In the genomic region with DNA sequence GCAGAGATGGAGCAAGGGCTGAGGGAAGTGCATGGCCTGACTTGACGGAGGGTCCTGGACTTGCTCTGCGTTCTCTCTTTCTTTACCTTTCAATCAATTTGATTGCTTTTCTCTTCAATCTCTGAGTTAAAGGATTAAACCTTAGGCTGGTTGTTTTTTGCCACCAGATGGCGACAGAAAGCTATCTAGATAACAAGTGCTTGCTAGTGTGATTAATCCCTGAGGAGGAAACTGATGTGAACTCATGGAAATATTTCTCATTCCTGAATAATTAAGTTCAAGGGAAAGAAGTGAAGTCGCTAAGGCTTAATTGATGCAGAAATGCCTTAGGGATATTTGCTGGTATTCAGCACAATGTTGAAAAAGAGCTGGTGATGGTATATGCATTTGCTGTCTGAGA, we compare ENCODE assay signal across 10 mouse cellular contexts. TPM values are rescaled to one million over a fixed set of nuclear protein-coding genes. Genes with fewer than 3 reads are reported as not detected.
DNase-seq lines count a peak whose midpoint lies in the region; ATAC-seq and TF ChIP-seq lines count a peak whose summit lies in the region.
"Had no signal": no experiment of that assay in that cellular context is flagged by ENCODE, and none has a peak within 500 bp of the region (broad histone marks: within the 10 kb centered on the region; RNA-seq: fewer than 3 reads in every experiment).

No protein-coding gene starts in this region.

- H3K27ac ChIP-seq in thymus, adult 2 months (ENCODE audit: control insufficient read depth, insufficient read depth, low read length), result no peak overlapping the region
- no peak overlapping the region for H3K27ac ChIP-seq in kidney, embryonic 14.5 days (ENCODE audit: low read depth, low read length)
- H3K27ac ChIP-seq in liver, embryonic 14.5 days, result no peak overlapping the region
- no peak overlapping the region for H3K27ac ChIP-seq in small intestine, adult 2 months (ENCODE audit: insufficient read depth, low read depth, low read length)
- H3K27ac ChIP-seq: heart, embryonic 13.5 days had no signal

- TF ChIP-seq CTCF in thymus, adult 2 months (IDR thresholded peaks at IDR 0.05; ENCODE audit: borderline replicate concordance, control insufficient read depth, extremely low read depth, insufficient read depth, low read length, poor library complexity), result no peak
- peak; percentile 39; the same call in 1 of the 2 replicates for TF ChIP-seq CTCF in liver, embryonic 14.5 days (IDR thresholded peaks at IDR 0.05; ENCODE audit: low read depth)
- peak; percentile 40; the same call in 1 of the 2 replicates for TF ChIP-seq CTCF in small intestine, adult 2 months (IDR thresholded peaks at IDR 0.05; ENCODE audit: extremely low read depth, insufficient read length, insufficient replicate concordance, low read depth, low read length)

- TF ChIP-seq POLR2A in thymus, adult 2 months (IDR thresholded peaks at IDR 0.05; ENCODE audit: control insufficient read depth, extremely low read depth, insufficient read depth, low read length, poor library complexity), result no peak
- TF ChIP-seq POLR2A in small intestine, adult 2 months (IDR thresholded peaks at IDR 0.05; ENCODE audit: low read depth, low read length), result no peak

- H3K4me1 ChIP-seq in thymus, adult 2 months (replicated peaks; ENCODE audit: control insufficient read depth, insufficient read depth, low read length), result 0 out of 2 replicates have a peak, but pooled peaks cover 4% of the 10 kb centered on the region
- 0 out of 2 replicates have a peak, but pooled peaks cover 3% of the 10 kb centered on the region for H3K4me1 ChIP-seq in kidney, embryonic 14.5 days (ENCODE audit: control insufficient read depth, insufficient read depth, low read length)
- no peaks in the 10 kb centered on the region for H3K4me1 ChIP-seq in liver, embryonic 14.5 days (replicated peaks; ENCODE audit: control insufficient read depth in 2 of 2, insufficient read depth in 2 of 2, low read length in 1 of 2)
- no peaks in the 10 kb centered on the region for H3K4me1 ChIP-seq in small intestine, adult 2 months (ENCODE audit: control insufficient read depth, insufficient read depth, insufficient read length, low read length)
- H3K4me1 ChIP-seq: heart, embryonic 13.5 days had no signal

- no peak overlapping the region for H3K4me2 ChIP-seq in kidney, embryonic 14.5 days (replicated peaks; ENCODE audit: low read depth, low read length)
- no peak overlapping the region for H3K4me2 ChIP-seq in liver, embryonic 14.5 days (ENCODE audit: low read depth)
- H3K4me2 ChIP-seq: heart, embryonic 13.5 days had no signal

- no peak overlapping the region for H3K9ac ChIP-seq in kidney, embryonic 14.5 days (ENCODE audit: low read depth, low read length)
- no peak overlapping the region for H3K9ac ChIP-seq in liver, embryonic 14.5 days (replicated peaks)
- H3K9ac ChIP-seq: heart, embryonic 13.5 days had no signal

- DNase-seq in cerebellum, adult 11 months, result peak; percentile 12
- no peak for DNase-seq in cerebellum, adult 11-12 months
- DNase-seq in thymus, adult 2 months, result peak; percentile 40
- no peak for DNase-seq in thymus, adult 18-20 months
- peak; percentile 84 for DNase-seq in embryo, embryonic 10.5 days (ENCODE audit: low spot score)
- DNase-seq in liver, embryonic 14.5 days (ENCODE audit: low read depth in 3 of 3, low spot score in 3 of 3), result peak in 2 of 3 experiments; percentile 4 to 9

- H3K4me3 ChIP-seq in thymus, adult 2 months (ENCODE audit: control insufficient read depth, insufficient read depth, low read length), result no peak overlapping the region
- H3K4me3 ChIP-seq in kidney, embryonic 14.5 days (ENCODE audit: low read length), result no peak overlapping the region
- no peak overlapping the region for H3K4me3 ChIP-seq in liver, embryonic 14.5 days (ENCODE audit: insufficient read depth in 1 of 2, low read depth in 2 of 2, low read length in 2 of 2)
- H3K4me3 ChIP-seq in small intestine, adult 2 months (ENCODE audit: low read depth, low read length), result no peak overlapping the region
- H3K4me3 ChIP-seq: heart, embryonic 13.5 days; myocyte had no signal

- no peak for TF ChIP-seq EP300 in liver, embryonic 14.5 days (IDR thresholded peaks at IDR 0.05; ENCODE audit: low read depth)

- no peaks in the 10 kb centered on the region for H3K9me3 ChIP-seq in kidney, embryonic 14.5 days (ENCODE audit: control insufficient read depth, low read length)
- no peaks in the 10 kb centered on the region for H3K9me3 ChIP-seq in liver, embryonic 14.5 days (ENCODE audit: control insufficient read depth, low read length)
- H3K9me3 ChIP-seq: heart, embryonic 13.5 days had no signal

- H3K36me3 ChIP-seq in thymus, adult 2 months (ENCODE audit: control insufficient read depth, insufficient read depth, low read length), result no peaks in the 10 kb centered on the region
- no peaks in the 10 kb centered on the region for H3K36me3 ChIP-seq in kidney, embryonic 14.5 days (ENCODE audit: control insufficient read depth, insufficient read depth, low read length)
- H3K36me3 ChIP-seq in liver, embryonic 14.5 days (replicated peaks; ENCODE audit: control insufficient read depth, insufficient read depth, low read depth), result no peaks in the 10 kb centered on the region
- no peaks in the 10 kb centered on the region for H3K36me3 ChIP-seq in small intestine, adult 2 months (ENCODE audit: control insufficient read depth, insufficient read depth, low read length)
- H3K36me3 ChIP-seq: heart, embryonic 13.5 days had no signal

- 25% methylated on average over 4 of the region's 4 CpGs for WGBS in thymus, adult 2 months
- WGBS in kidney, embryonic 14.5 days, result 4% methylated on average over 4 of the region's 4 CpGs
- 7% methylated on average over 4 of the region's 4 CpGs for WGBS in liver, embryonic 14.5 days (ENCODE audit: insufficient replicate concordance)
- WGBS in small intestine, adult 2 months, result 2% methylated on average over 4 of the region's 4 CpGs

- H3K27me3 ChIP-seq in thymus, adult 2 months (ENCODE audit: control insufficient read depth, insufficient read depth, low read length), result no peaks in the 10 kb centered on the region
- H3K27me3 ChIP-seq in kidney, embryonic 14.5 days (ENCODE audit: control insufficient read depth, insufficient read depth, low read length), result no peaks in the 10 kb centered on the region
- no peaks in the 10 kb centered on the region for H3K27me3 ChIP-seq in liver, embryonic 14.5 days (ENCODE audit: control insufficient read depth, insufficient read depth, low read length)
- no peaks in the 10 kb centered on the region for H3K27me3 ChIP-seq in small intestine, adult 2 months (ENCODE audit: control insufficient read depth, insufficient read depth, low read length)
- H3K27me3 ChIP-seq: heart, embryonic 13.5 days had no signal

- ATAC-seq in kidney, embryonic 14.5 days (ENCODE audit: low FRiP score, low TSS enrichment), result 0 out of 2 replicates have a peak, but pooled peaks have one; percentile 24
- ATAC-seq in liver, embryonic 14.5 days (ENCODE audit: insufficient read depth), result no peak

RNA-seq across cellular contexts. Expression of a gene that starts 17.7 kb away (rescaled TPM):
- 0.51 and 1.3 TPM in 2 replicates for polyA plus RNA-seq in thymus, adult 2 months (2012; rRNA removed)
- polyA plus RNA-seq in kidney, embryonic 14.5 days (2014; fragmentation: Nextera tagmentation; extraction: Ambion mirVana), result 1.9 and 2.1 TPM in 2 replicates
- 0.20 and 0.35 TPM in 2 replicates for polyA plus RNA-seq in liver, embryonic 14.5 days (2012; rRNA removed)
- polyA plus RNA-seq in liver, embryonic 14.5 days (2014; fragmentation: Nextera tagmentation; extraction: Ambion mirVana), result 0.99 and 1.3 TPM in 2 replicates
- polyA plus RNA-seq in small intestine, adult 2 months (2012; rRNA removed), result 0.44 and 0.53 TPM in 2 replicates
- polyA plus RNA-seq: myocyte had no signal

RNA-seq across cellular contexts. Expression of a gene that starts 55.7 kb away (rescaled TPM):
- polyA plus RNA-seq in thymus, adult 2 months (2012; rRNA removed), result 7.4 and 8.6 TPM in 2 replicates
- 0.31 and 1.5 TPM in 2 replicates for polyA plus RNA-seq in kidney, embryonic 14.5 days (2014; fragmentation: Nextera tagmentation; extraction: Ambion mirVana)
- polyA plus RNA-seq in liver, embryonic 14.5 days (2012; rRNA removed), result 0.09 and 0.27 TPM in 2 replicates
- polyA plus RNA-seq in liver, embryonic 14.5 days (2014; fragmentation: Nextera tagmentation; extraction: Ambion mirVana), result 0.19 TPM in 1 of 2 replicates, not detected in the other
- not detected in 2 replicates for polyA plus RNA-seq in small intestine, adult 2 months (2012; rRNA removed)

Comparison
In these comparisons a context has a peak if more than half of its experiments do, and no peak if none do; other contexts are left out.
1. DNase-seq: peak in cerebellum, adult 11 months (single experiment), thymus, adult 2 months (single experiment), embryo, embryonic 10.5 days (single experiment) and liver, embryonic 14.5 days (2 of 3); none in cerebellum, adult 11-12 months (single experiment) and thymus, adult 18-20 months (0 of 2).